Mouse (Mus musculus) liver, adult 2 months (tissue): ENCODE measurements around the gene 1700067K01Rik. TPM values are rescaled to one million over a fixed set of nuclear protein-coding genes. Genes with fewer than 3 reads are reported as not detected.
A peak's percentile ranks its signal among the peaks of the same experiment; 100 is the strongest.

Source experiments
- DNase-seq: peaks from one replicate; pipeline ENCODE4 v3.0.0-alpha.2; 2011; ENCODE audit warnings: low read depth, low spot score; ENCODE audit errors: extremely low read depth
- H3K27ac ChIP-seq: fragments of 200-500 bp; replicated peaks from 2 replicates; pipeline ENCODE4 v1.5.1; 2012; ENCODE audit warnings: low read depth, mild to moderate bottlenecking, control low read depth, inconsistent platforms, low read length; ENCODE audit not compliant: insufficient read depth
- H3K27me3 ChIP-seq: fragments of 200-500 bp; 2 replicates; pipeline ENCODE4 v1.6.1; 2012; ENCODE audit warnings: mild to moderate bottlenecking, moderate library complexity, low read length, inconsistent platforms; ENCODE audit not compliant: control insufficient read depth, insufficient read depth
- H3K36me3 ChIP-seq: fragments of 200-500 bp; 2 replicates; pipeline ENCODE4 v1.6.1; 2012; ENCODE audit warnings: low read length, inconsistent platforms; ENCODE audit not compliant: control insufficient read depth, insufficient read depth
- H3K4me1 ChIP-seq: fragments of 200-500 bp; 2 replicates; pipeline ENCODE4 v1.6.1; 2011; ENCODE audit warnings: low read length; ENCODE audit not compliant: control insufficient read depth, insufficient read depth
- H3K4me3 ChIP-seq: fragments of 200-500 bp; 2 replicates; pipeline ENCODE4 v1.5.1; 2011; ENCODE audit warnings: low read depth, mild to moderate bottlenecking, control low read depth, low read length, moderate library complexity; ENCODE audit not compliant: insufficient read depth
- H3K79me2 ChIP-seq: fragments of 200-500 bp; 2 replicates; pipeline ENCODE4 v1.6.1; 2012; ENCODE audit warnings: inconsistent platforms, mild to moderate bottlenecking, low read length, moderate library complexity; ENCODE audit not compliant: control insufficient read depth, insufficient read depth
- H3K9ac ChIP-seq: fragments of 200-500 bp; 2 replicates; pipeline ENCODE4 v1.6.1; 2012; ENCODE audit warnings: low read depth, mild to moderate bottlenecking, control low read depth, inconsistent platforms, low read length
- CTCF ChIP-seq: fragments of 200-500 bp; IDR thresholded peaks from 2 replicates; pipeline ENCODE4 v1.5.1; 2011; ENCODE audit warnings: low read depth, low read length, control low read depth
- POLR2A ChIP-seq: fragments of 200-500 bp; IDR thresholded peaks from 2 replicates; pipeline ENCODE4 v1.6.1; 2011; ENCODE audit warnings: low read length, control low read depth; ENCODE audit not compliant: insufficient read depth; ENCODE audit errors: extremely low read depth
- WGBS: fragments of 180-500 bp; shearing (Covaris S2); methylation state at CpG from one replicate; pipeline ENCODE4 v1.1.7; 2018; 5-methylcytosine and 5-hydroxymethylcytosine counted together
- polyA plus RNA-seq: library from polyadenylated mRNA; depleted of rRNA; stranded (reverse); fragments of >200 nt; gene quantifications from 2 replicates; pipeline ENCODE4 v1.2.3, GENCODE M21; 2012; rRNA removed
- total RNA-seq: library from RNA; depleted of rRNA; stranded (reverse); fragments of >200 nt; gene quantifications from 2 replicates; pipeline ENCODE4 v1.2.3, GENCODE M21; 2014; rRNA removed

The 1700067K01Rik gene
- total RNA-seq (0.20 and 0.46 TPM in 2 replicates), polyA plus RNA-seq (0.11 and 0.26 TPM in 2 replicates)

GRCm38 (mm10) chr8:84001281-84002000 is at the start of gene 1700067K01Rik:
Gene 1700067K01Rik, plus strand, starts transcription at chr8:84001502.
- Histone ChIP-seq H3K4me1 (peaks cover 27% of the 10 kb centered on the region), H3K27me3 (no peaks in the 10 kb centered on the region), H3K79me2 (no peaks in the 10 kb centered on the region), H3K4me3 (no peak within 1 kb of the TSS), H3K27ac (no peak within 1 kb of the TSS), H3K9ac (no peak within 1 kb of the TSS), H3K36me3 (no peaks in the 10 kb centered on the region)
- TF ChIP-seq POLR2A (no peak), CTCF (no peak)
- no peak for DNase-seq
- WGBS: 82% methylated on average over 61 of the region's 61 CpGs

GRCm38 (mm10) chr8:83954749-83955105 is 46.6 kb upstream of the 1700067K01Rik start:
- no peaks in the 10 kb centered on the region for H3K36me3 ChIP-seq
- TF ChIP-seq CTCF: no peak
- no peak for TF ChIP-seq POLR2A
- H3K27ac ChIP-seq: peak overlapping the region; percentile 89
- peak overlapping the region; percentile 75 for H3K9ac ChIP-seq
- WGBS: under 1% methylated on average over 14 of the region's 14 CpGs
- H3K4me1 ChIP-seq: 0 out of 2 replicates have a peak, but pooled peaks cover 1% of the 10 kb centered on the region
- H3K27me3 ChIP-seq: no peaks in the 10 kb centered on the region
- no peaks in the 10 kb centered on the region for H3K79me2 ChIP-seq
- peak overlapping the region; percentile 58 for H3K4me3 ChIP-seq
- DNase-seq: no peak

GRCm38 (mm10) chr8:83955106-83955957 is 46.0 kb upstream of the 1700067K01Rik start, which contains the start of the genes Gm10644 and Asf1b:
Gene Gm10644, minus strand, starts transcription at chr8:83955205.
Gene Asf1b, plus strand, starts transcription at chr8:83955507.
- Histone ChIP-seq H3K27me3 (no peaks in the 10 kb centered on the region), H3K4me3 (peak within 1 kb of the TSS; percentile 75), H3K36me3 (no peaks in the 10 kb centered on the region), H3K79me2 (no peaks in the 10 kb centered on the region), H3K9ac (peak within 1 kb of the TSS; percentile 75), H3K4me1 (0 out of 2 replicates have a peak, but pooled peaks cover 1% of the 10 kb centered on the region), H3K27ac (peak within 1 kb of the TSS; percentile 89)
- peak; percentile 86 for TF ChIP-seq CTCF
- peak; percentile 64; the same call in 1 of the 2 replicates for TF ChIP-seq POLR2A
- DNase-seq: peak; percentile 99
- under 1% methylated on average over 75 of the region's 75 CpGs for WGBS

GRCm38 (mm10) chr8:83955958-83956218 is 45.4 kb upstream of the 1700067K01Rik start:
- H3K9ac ChIP-seq: peak overlapping the region; percentile 3; the same call in 1 of the 2 replicates
- 1% methylated on average over 15 of the region's 15 CpGs for WGBS
- DNase-seq: no peak
- TF ChIP-seq CTCF: no peak
- TF ChIP-seq POLR2A: no peak
- H3K79me2 ChIP-seq: no peaks in the 10 kb centered on the region
- no peak overlapping the region for H3K27ac ChIP-seq
- 0 out of 2 replicates have a peak, but pooled peaks cover 1% of the 10 kb centered on the region for H3K4me1 ChIP-seq
- H3K4me3 ChIP-seq: peak overlapping the region; percentile 75
- H3K27me3 ChIP-seq: no peaks in the 10 kb centered on the region
- no peaks in the 10 kb centered on the region for H3K36me3 ChIP-seq

GRCm38 (mm10) chr8:83956789-83957188 is 44.5 kb upstream of the 1700067K01Rik start:
- DNase-seq: no peak
- H3K27me3 ChIP-seq: no peaks in the 10 kb centered on the region
- H3K79me2 ChIP-seq: no peaks in the 10 kb centered on the region
- no peaks in the 10 kb centered on the region for H3K36me3 ChIP-seq
- TF ChIP-seq CTCF (no peak), POLR2A (no peak)
- no peak overlapping the region for H3K27ac ChIP-seq
- no peak overlapping the region for H3K4me3 ChIP-seq
- no peak overlapping the region for H3K9ac ChIP-seq
- 44% methylated on average over 1 of the region's 1 CpGs for WGBS
- H3K4me1 ChIP-seq: 0 out of 2 replicates have a peak, but pooled peaks cover 1% of the 10 kb centered on the region
